ENCODE assay signal across 9 mouse cellular contexts in genomic region chr3:8161997-8162756, GRCm38 (mm10).
DNase-seq lines count a peak whose midpoint lies in the region; ATAC-seq and TF ChIP-seq lines count a peak whose summit lies in the region.
"Had no signal": no experiment of that assay in that cellular context is flagged by ENCODE, and none has a peak within 500 bp of the region (broad histone marks: within the 10 kb centered on the region; RNA-seq: fewer than 3 reads in every experiment).

No protein-coding gene starts in this region.

- H3K27me3 ChIP-seq in hindbrain, embryonic 16.5 days (replicated peaks; ENCODE audit: control insufficient read depth, insufficient read depth, low read length) = no peaks in the 10 kb centered on the region
- no peaks in the 10 kb centered on the region for H3K27me3 ChIP-seq in thymus, adult 2 months (ENCODE audit: control insufficient read depth, insufficient read depth, low read length)

- no peak for TF ChIP-seq POLR2A in thymus, adult 2 months (IDR thresholded peaks at IDR 0.05; ENCODE audit: control insufficient read depth, extremely low read depth, insufficient read depth, low read length, poor library complexity)

- no peaks in the 10 kb centered on the region for H3K4me1 ChIP-seq in hindbrain, embryonic 16.5 days (ENCODE audit: control insufficient read depth, insufficient read depth, low read depth, low read length)
- H3K4me1 ChIP-seq in thymus, adult 2 months (replicated peaks; ENCODE audit: control insufficient read depth, insufficient read depth, low read length) = no peaks in the 10 kb centered on the region

- TF ChIP-seq CTCF in thymus, adult 2 months (IDR thresholded peaks at IDR 0.05; ENCODE audit: borderline replicate concordance, control insufficient read depth, extremely low read depth, insufficient read depth, low read length, poor library complexity) = no peak

- no peak overlapping the region for H3K4me3 ChIP-seq in hindbrain, embryonic 16.5 days (ENCODE audit: low read length)
- no peak overlapping the region for H3K4me3 ChIP-seq in thymus, adult 2 months (ENCODE audit: control insufficient read depth, insufficient read depth, low read length)

- no peak overlapping the region for H3K4me2 ChIP-seq in hindbrain, embryonic 16.5 days (ENCODE audit: low read length)

- ATAC-seq in hindbrain, embryonic 16.5 days = peak; percentile 80

- DNase-seq in embryo, embryonic 10.5 days (ENCODE audit: low spot score) = peak; percentile 4
- DNase-seq in embryo, embryonic 9.5 days (ENCODE audit: extremely low spot score) = no peak
- DNase-seq in left cerebral cortex, postnatal 14 days (ENCODE audit: low spot score in 2 of 2) = peak; percentile 45 to 80
- DNase-seq in left cerebral cortex, postnatal 36 days (ENCODE audit: low spot score in 2 of 2) = no peak
- peak; percentile 3 for DNase-seq in right cerebral cortex, postnatal 4 days
- no peak for DNase-seq in thymus, adult 2 months
- no peak for DNase-seq in urinary bladder, adult 18-20 months (ENCODE audit: low spot score in 2 of 2)
- DNase-seq: cerebellum, adult 8-10 months had no signal

- intact Hi-C loops in left cerebral cortex, postnatal 14 days (cut with DNase I) = no loop called here
- intact Hi-C loops in left cerebral cortex, postnatal 36 days (cut with DNase I) = no loop called here

- WGBS in hindbrain, embryonic 16.5 days = 82% methylated on average over 4 of the region's 4 CpGs
- 93% methylated on average over 4 of the region's 4 CpGs for whole genome bisulfite sequencing in thymus, adult 2 months

- no peaks in the 10 kb centered on the region; the same call in 1 of the 2 replicates for H3K9me3 ChIP-seq in hindbrain, embryonic 16.5 days (ENCODE audit: control insufficient read depth, low read length)

- H3K9ac ChIP-seq in hindbrain, embryonic 16.5 days (ENCODE audit: low read depth, low read length) = no peak overlapping the region

- no peaks in the 10 kb centered on the region for H3K36me3 ChIP-seq in hindbrain, embryonic 16.5 days (ENCODE audit: control insufficient read depth, insufficient read depth, low read length)
- no peaks in the 10 kb centered on the region for H3K36me3 ChIP-seq in thymus, adult 2 months (ENCODE audit: control insufficient read depth, insufficient read depth, low read length)

- no peak overlapping the region for H3K27ac ChIP-seq in hindbrain, embryonic 16.5 days (ENCODE audit: low read depth, low read length)
- no peak overlapping the region for H3K27ac ChIP-seq in thymus, adult 2 months (ENCODE audit: control insufficient read depth, insufficient read depth, low read length)

Comparison
In these comparisons a context has a peak if more than half of its experiments do, and no peak if none do; other contexts are left out.
1. DNase-seq: peak in embryo, embryonic 10.5 days (single experiment), left cerebral cortex, postnatal 14 days (2 of 2) and right cerebral cortex, postnatal 4 days (single experiment); none in embryo, embryonic 9.5 days (single experiment), left cerebral cortex, postnatal 36 days (0 of 2), thymus, adult 2 months (single experiment) and urinary bladder, adult 18-20 months (0 of 2).